Mouse (Mus musculus): Measurements from ENCODE around the gene Sdhc. TPM values are rescaled to one million over a fixed set of nuclear protein-coding genes. Genes with fewer than 3 reads are reported as not detected.

Gene Sdhc
- polyA plus RNA-seq, 1 experiment from 2014 or later = 334 TPM

- Histone ChIP-seq H3K9ac (replicated peaks; ENCODE audit: low read depth, low read length) (no peak overlapping the region), H3K4me1 (ENCODE audit: control insufficient read depth, insufficient read depth, low read length) (no peaks in the 10 kb centered on the region), H3K4me2 (ENCODE audit: low read depth, low read length) (no peak overlapping the region), H3K27me3 (ENCODE audit: control insufficient read depth, insufficient read depth, low read length) (no peaks in the 10 kb centered on the region), H3K9me3 (ENCODE audit: control insufficient read depth, low read length) (no peaks in the 10 kb centered on the region), H3K36me3 (ENCODE audit: control insufficient read depth, insufficient read depth, low read length) (no peaks in the 10 kb centered on the region), H3K4me3 (ENCODE audit: low read depth, low read length) (no peak overlapping the region), H3K27ac (ENCODE audit: low read depth, low read length) (no peak overlapping the region)
- WGBS = 74% methylated on average over 5 of the region's 5 CpGs
- ATAC-seq (ENCODE audit: low read depth) = no peak
These were observed 29.2 kb upstream of the Sdhc start for GRCm38 (mm10) chr1:171179487-171180171.

- no peaks in the 10 kb centered on the region for H3K27me3 ChIP-seq (ENCODE audit: control insufficient read depth, insufficient read depth, low read length)
- H3K9me3 ChIP-seq (ENCODE audit: control insufficient read depth, low read length) = no peaks in the 10 kb centered on the region
- H3K36me3 ChIP-seq (ENCODE audit: control insufficient read depth, insufficient read depth, low read length) = no peaks in the 10 kb centered on the region
- no peak overlapping the region for H3K4me2 ChIP-seq (ENCODE audit: low read depth, low read length)
- H3K4me1 ChIP-seq (ENCODE audit: control insufficient read depth, insufficient read depth, low read length) = no peaks in the 10 kb centered on the region
- H3K9ac ChIP-seq (replicated peaks; ENCODE audit: low read depth, low read length) = no peak overlapping the region
- no peak overlapping the region for H3K4me3 ChIP-seq (ENCODE audit: low read depth, low read length)
- H3K27ac ChIP-seq (ENCODE audit: low read depth, low read length) = no peak overlapping the region
- 97% methylated on average over 8 of the region's 8 CpGs for WGBS
- ATAC-seq (ENCODE audit: low read depth) = no peak
These were observed 22.4 kb upstream of the Sdhc start for GRCm38 (mm10) chr1:171172779-171173178.

- Histone ChIP-seq H3K27me3 (ENCODE audit: control insufficient read depth, insufficient read depth, low read length) (no peaks in the 10 kb centered on the region), H3K4me3 (ENCODE audit: low read depth, low read length) (no peak overlapping the region), H3K9ac (replicated peaks; ENCODE audit: low read depth, low read length) (no peak overlapping the region), H3K27ac (ENCODE audit: low read depth, low read length) (no peak overlapping the region), H3K36me3 (ENCODE audit: control insufficient read depth, insufficient read depth, low read length) (no peaks in the 10 kb centered on the region), H3K9me3 (ENCODE audit: control insufficient read depth, low read length) (no peaks in the 10 kb centered on the region), H3K4me1 (ENCODE audit: control insufficient read depth, insufficient read depth, low read length) (no peaks in the 10 kb centered on the region), H3K4me2 (ENCODE audit: low read depth, low read length) (no peak overlapping the region)
- 57% methylated on average over 3 of the region's 3 CpGs for WGBS
- ATAC-seq (ENCODE audit: low read depth) = no peak
These were observed 20.7 kb upstream of the Sdhc start for GRCm38 (mm10) chr1:171171138-171171537.

- Histone ChIP-seq H3K4me2 (ENCODE audit: low read depth, low read length) (no peak overlapping the region), H3K27ac (ENCODE audit: low read depth, low read length) (no peak overlapping the region), H3K9ac (replicated peaks; ENCODE audit: low read depth, low read length) (no peak overlapping the region), H3K9me3 (ENCODE audit: control insufficient read depth, low read length) (no peaks in the 10 kb centered on the region), H3K27me3 (ENCODE audit: control insufficient read depth, insufficient read depth, low read length) (no peaks in the 10 kb centered on the region), H3K4me3 (ENCODE audit: low read depth, low read length) (no peak overlapping the region), H3K4me1 (ENCODE audit: control insufficient read depth, insufficient read depth, low read length) (no peaks in the 10 kb centered on the region), H3K36me3 (ENCODE audit: control insufficient read depth, insufficient read depth, low read length) (no peaks in the 10 kb centered on the region)
- 72% methylated on average over 3 of the region's 3 CpGs for WGBS
- ATAC-seq (ENCODE audit: low read depth) = no peak
These were observed 19.5 kb upstream of the Sdhc start for GRCm38 (mm10) chr1:171169913-171170312.

- Histone ChIP-seq H3K4me1 (ENCODE audit: control insufficient read depth, insufficient read depth, low read length) (no peaks in the 10 kb centered on the region), H3K9me3 (ENCODE audit: control insufficient read depth, low read length) (no peaks in the 10 kb centered on the region), H3K4me2 (ENCODE audit: low read depth, low read length) (no peak overlapping the region), H3K36me3 (ENCODE audit: control insufficient read depth, insufficient read depth, low read length) (no peaks in the 10 kb centered on the region), H3K27me3 (ENCODE audit: control insufficient read depth, insufficient read depth, low read length) (no peaks in the 10 kb centered on the region), H3K9ac (replicated peaks; ENCODE audit: low read depth, low read length) (no peak overlapping the region), H3K4me3 (ENCODE audit: low read depth, low read length) (no peak overlapping the region), H3K27ac (ENCODE audit: low read depth, low read length) (no peak overlapping the region)
- 91% methylated on average over 12 of the region's 12 CpGs for WGBS
- ATAC-seq (ENCODE audit: low read depth) = no peak
These were observed 18.5 kb upstream of the Sdhc start for GRCm38 (mm10) chr1:171168906-171169305.

- Histone ChIP-seq H3K36me3 (ENCODE audit: control insufficient read depth, insufficient read depth, low read length) (no peaks in the 10 kb centered on the region), H3K9me3 (ENCODE audit: control insufficient read depth, low read length) (no peaks in the 10 kb centered on the region), H3K27me3 (ENCODE audit: control insufficient read depth, insufficient read depth, low read length) (no peaks in the 10 kb centered on the region), H3K27ac (ENCODE audit: low read depth, low read length) (no peak overlapping the region), H3K4me3 (ENCODE audit: low read depth, low read length) (no peak overlapping the region), H3K4me2 (ENCODE audit: low read depth, low read length) (no peak overlapping the region), H3K9ac (replicated peaks; ENCODE audit: low read depth, low read length) (no peak overlapping the region), H3K4me1 (ENCODE audit: control insufficient read depth, insufficient read depth, low read length) (no peaks in the 10 kb centered on the region)
- no peak for ATAC-seq (ENCODE audit: low read depth)
- WGBS = 73% methylated on average over 5 of the region's 5 CpGs
These were observed 15.4 kb upstream of the Sdhc start for GRCm38 (mm10) chr1:171165629-171166345.

GRCm38 (mm10) chr1:171164258-171164657 is 13.9 kb upstream of the Sdhc start:
- WGBS = 41% methylated on average over 3 of the region's 3 CpGs
- no peaks in the 10 kb centered on the region for H3K4me1 ChIP-seq (ENCODE audit: control insufficient read depth, insufficient read depth, low read length)
- H3K9me3 ChIP-seq (ENCODE audit: control insufficient read depth, low read length) = no peaks in the 10 kb centered on the region
- no peak overlapping the region for H3K9ac ChIP-seq (replicated peaks; ENCODE audit: low read depth, low read length)
- H3K27me3 ChIP-seq (ENCODE audit: control insufficient read depth, insufficient read depth, low read length) = peaks cover 4% of the 10 kb centered on the region
- H3K36me3 ChIP-seq (ENCODE audit: control insufficient read depth, insufficient read depth, low read length) = no peaks in the 10 kb centered on the region
- no peak overlapping the region for H3K4me2 ChIP-seq (ENCODE audit: low read depth, low read length)
- no peak overlapping the region for H3K4me3 ChIP-seq (ENCODE audit: low read depth, low read length)
- H3K27ac ChIP-seq (ENCODE audit: low read depth, low read length) = no peak overlapping the region
- ATAC-seq (ENCODE audit: low read depth) = no peak

- no peak overlapping the region for H3K27ac ChIP-seq (ENCODE audit: low read depth, low read length)
- H3K27me3 ChIP-seq (ENCODE audit: control insufficient read depth, insufficient read depth, low read length) = peaks cover 4% of the 10 kb centered on the region
- H3K4me2 ChIP-seq (ENCODE audit: low read depth, low read length) = no peak overlapping the region
- H3K36me3 ChIP-seq (ENCODE audit: control insufficient read depth, insufficient read depth, low read length) = no peaks in the 10 kb centered on the region
- no peaks in the 10 kb centered on the region for H3K9me3 ChIP-seq (ENCODE audit: control insufficient read depth, low read length)
- 84% methylated on average over 3 of the region's 3 CpGs for WGBS
- no peak for ATAC-seq (ENCODE audit: low read depth)
- no peaks in the 10 kb centered on the region for H3K4me1 ChIP-seq (ENCODE audit: control insufficient read depth, insufficient read depth, low read length)
- H3K9ac ChIP-seq (replicated peaks; ENCODE audit: low read depth, low read length) = no peak overlapping the region
- H3K4me3 ChIP-seq (ENCODE audit: low read depth, low read length) = no peak overlapping the region
These were observed 12.1 kb upstream of the Sdhc start for GRCm38 (mm10) chr1:171162526-171162925.

GRCm38 (mm10) chr1:171159485-171159975 is 9.1 kb upstream of the Sdhc start:
- WGBS = 3% methylated on average over 15 of the region's 15 CpGs
- peaks cover 4% of the 10 kb centered on the region for H3K27me3 ChIP-seq (ENCODE audit: control insufficient read depth, insufficient read depth, low read length)
- H3K36me3 ChIP-seq (ENCODE audit: control insufficient read depth, insufficient read depth, low read length) = no peaks in the 10 kb centered on the region
- no peak overlapping the region for H3K27ac ChIP-seq (ENCODE audit: low read depth, low read length)
- 0 out of 2 replicates have a peak overlapping the region, but pooled peaks have one; percentile 2 for H3K4me3 ChIP-seq (ENCODE audit: low read depth, low read length)
- no peak for ATAC-seq (ENCODE audit: low read depth)
- no peaks in the 10 kb centered on the region for H3K4me1 ChIP-seq (ENCODE audit: control insufficient read depth, insufficient read depth, low read length)
- H3K9ac ChIP-seq (replicated peaks; ENCODE audit: low read depth, low read length) = no peak overlapping the region
- no peaks in the 10 kb centered on the region for H3K9me3 ChIP-seq (ENCODE audit: control insufficient read depth, low read length)
- peak overlapping the region; percentile 11; the same call in 1 of the 2 replicates for H3K4me2 ChIP-seq (ENCODE audit: low read depth, low read length)
